Mouse (Mus musculus) lung, postnatal 10 days (tissue): Measurements from ENCODE around the gene Vapb.
"Not testable (repeated sequence)": the region's sequence is repeated elsewhere in the genome, so short reads cannot be mapped to it uniquely, and the experiment has no call there.

Source experiments
- DNase-seq: peaks from one replicate; pipeline ENCODE4 v3.0.0; 2021

Gene Vapb

GRCm38 (mm10) chr2:173737222-173737989 is at the start of gene Vapb:
Gene Vapb (plus strand): TSS chr2:173737511.
- DNase-seq, result peak; percentile 99

GRCm38 (mm10) chr2:173689835-173690234 is 47.5 kb upstream of the Vapb start:
- DNase-seq, result peak; percentile 34

GRCm38 (mm10) chr2:173691748-173692147 is 45.6 kb upstream of the Vapb start:
- DNase-seq, result no peak

- DNase-seq, result peak; percentile 37
Measured at GRCm38 (mm10) chr2:173692693-173693092, 44.6 kb upstream of the Vapb start.

GRCm38 (mm10) chr2:173698850-173699249 is 38.5 kb upstream of the Vapb start:
- no peak for DNase-seq

- DNase-seq, result peak; percentile 31
Measured at GRCm38 (mm10) chr2:173702096-173702866, 35.0 kb upstream of the Vapb start.

- DNase-seq, result no peak
Measured at GRCm38 (mm10) chr2:173702867-173703237, 34.5 kb upstream of the Vapb start.

GRCm38 (mm10) chr2:173705827-173706551 is 31.3 kb upstream of the Vapb start:
- DNase-seq, result no peak

GRCm38 (mm10) chr2:173707626-173708025 is 29.7 kb upstream of the Vapb start:
- DNase-seq, result not testable (repeated sequence)

GRCm38 (mm10) chr2:173710193-173710592 is 27.1 kb upstream of the Vapb start:
- no peak for DNase-seq

GRCm38 (mm10) chr2:173712656-173713055 is 24.7 kb upstream of the Vapb start:
- no peak for DNase-seq

- DNase-seq, result no peak
Measured at GRCm38 (mm10) chr2:173713241-173713640, 24.1 kb upstream of the Vapb start.

- DNase-seq, result no peak
Measured at GRCm38 (mm10) chr2:173714620-173715218, 22.6 kb upstream of the Vapb start.

GRCm38 (mm10) chr2:173716966-173717365 is 20.3 kb upstream of the Vapb start:
- DNase-seq, result no peak

GRCm38 (mm10) chr2:173719115-173719514 is 18.2 kb upstream of the Vapb start, which contains the start of gene 1700010B08Rik:
Gene 1700010B08Rik (plus strand): TSS chr2:173719415.
- DNase-seq, result not testable (repeated sequence)

- DNase-seq, result no peak
Measured at GRCm38 (mm10) chr2:173722251-173722857, 15.0 kb upstream of the Vapb start.

GRCm38 (mm10) chr2:173724382-173724781 is 12.9 kb upstream of the Vapb start:
- no peak for DNase-seq

- no peak for DNase-seq
Measured at GRCm38 (mm10) chr2:173724940-173725807, 12.1 kb upstream of the Vapb start.

- DNase-seq, result no peak
Measured at GRCm38 (mm10) chr2:173725819-173726218, 11.5 kb upstream of the Vapb start.

GRCm38 (mm10) chr2:173730444-173730966 is 6.8 kb upstream of the Vapb start:
- DNase-seq, result no peak

GRCm38 (mm10) chr2:173734426-173734825 is 2.9 kb upstream of the Vapb start:
- no peak for DNase-seq
